Mouse (Mus musculus): Measurements from ENCODE around the gene Noxo1.
"Not testable (repeated sequence)": the region's sequence is repeated elsewhere in the genome, so short reads cannot be mapped to it uniquely, and the experiment has no call there.

Gene Noxo1

GRCm38 (mm10) chr17:24719494-24720222 lies 23.6 kb downstream of the Noxo1 start:
- peak; percentile 98 to 99 for DNase-seq (ENCODE audit: low spot score in 2 of 2)

DNA sequence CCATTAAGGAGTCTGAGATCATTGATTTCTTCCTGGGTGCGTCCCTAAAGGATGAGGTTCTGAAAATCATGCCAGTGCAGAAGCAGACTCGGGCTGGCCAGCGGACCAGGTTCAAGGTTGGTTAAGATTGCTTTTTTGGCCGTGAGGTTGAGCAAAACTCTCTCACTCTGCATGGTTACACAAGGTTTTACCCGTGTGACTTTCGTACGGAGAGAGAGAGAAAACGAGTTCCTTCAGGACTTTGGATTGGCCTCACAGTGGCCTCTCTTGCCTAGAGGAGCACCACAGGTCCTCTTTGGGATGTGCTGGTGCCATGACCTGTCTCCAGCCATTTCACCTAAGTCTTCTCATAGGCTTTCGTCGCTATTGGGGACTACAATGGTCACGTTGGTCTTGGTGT lies 24.6 kb downstream of the Noxo1 start:
- not testable (repeated sequence) for DNase-seq (ENCODE audit: low spot score in 2 of 2)

DNA sequence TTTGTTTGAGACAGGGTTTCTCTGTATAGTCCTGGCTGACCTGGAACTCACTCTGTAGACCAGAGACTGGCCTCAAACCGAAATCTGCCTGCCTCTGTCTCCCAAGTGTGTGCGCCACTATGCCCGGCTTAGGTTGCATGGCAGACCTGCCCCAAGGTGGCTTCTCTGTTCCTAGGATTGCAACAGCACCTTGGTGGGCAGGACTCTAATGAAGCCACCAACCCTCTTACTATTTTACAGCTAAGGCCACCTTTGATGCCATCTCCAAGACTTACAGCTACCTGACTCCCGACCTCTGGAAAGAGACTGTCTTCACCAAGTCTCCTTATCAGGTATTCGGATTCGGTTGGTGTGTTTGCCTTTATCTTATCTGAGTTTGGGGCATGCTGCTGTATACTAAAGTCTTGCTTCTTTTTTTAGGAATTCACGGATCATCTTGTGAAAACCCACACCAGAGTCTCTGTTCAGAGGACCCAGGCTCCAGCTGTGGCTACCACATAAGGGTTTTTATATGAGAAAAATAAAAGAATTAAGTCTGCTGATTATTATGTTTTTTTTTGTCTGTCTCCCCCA lies 25.4 kb downstream of the Noxo1 start:
- DNase-seq (ENCODE audit: low spot score in 2 of 2) = not testable (repeated sequence)

GRCm38 (mm10) chr17:24722220-24722924 lies 26.3 kb downstream of the Noxo1 start:
- DNase-seq (ENCODE audit: low spot score in 2 of 2) = no peak

- DNase-seq (ENCODE audit: low spot score in 2 of 2) = no peak
Measured at GRCm38 (mm10) chr17:24723122-24723880, 27.3 kb downstream of the Noxo1 start.

- no peak for DNase-seq (ENCODE audit: low spot score in 2 of 2)
Measured at GRCm38 (mm10) chr17:24723881-24724180, 27.8 kb downstream of the Noxo1 start.

DNA sequence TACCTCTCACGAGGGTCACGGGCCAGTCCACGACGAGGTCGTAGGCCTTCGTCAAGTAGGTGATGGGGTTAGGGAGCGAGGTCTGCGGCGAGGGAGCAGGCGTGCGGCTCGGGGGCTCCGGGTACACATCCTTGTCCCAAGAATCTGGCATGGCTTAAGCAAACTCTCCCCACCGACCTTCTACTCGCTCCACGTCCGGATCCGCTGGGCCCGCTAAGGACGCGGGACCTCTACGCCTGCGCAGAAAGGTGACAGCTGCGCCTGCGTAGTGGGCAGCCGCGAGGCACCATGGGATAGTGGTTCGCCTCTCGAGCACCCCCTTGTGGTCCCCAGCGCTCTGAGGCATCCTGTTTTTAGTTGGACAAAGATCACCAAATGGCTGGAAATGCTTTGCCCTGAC lies 28.1 kb downstream of the Noxo1 start, which contains the start of gene Ndufb10:
Ndufb10 (minus strand) TSS at position 295 of the 400 bp plus-strand sequence.
- peak; percentile 92 to 97 for DNase-seq (ENCODE audit: low spot score in 2 of 2)

- DNase-seq (ENCODE audit: low spot score in 2 of 2) = no peak
Measured at GRCm38 (mm10) chr17:24725637-24726390, 29.8 kb downstream of the Noxo1 start.

DNA sequence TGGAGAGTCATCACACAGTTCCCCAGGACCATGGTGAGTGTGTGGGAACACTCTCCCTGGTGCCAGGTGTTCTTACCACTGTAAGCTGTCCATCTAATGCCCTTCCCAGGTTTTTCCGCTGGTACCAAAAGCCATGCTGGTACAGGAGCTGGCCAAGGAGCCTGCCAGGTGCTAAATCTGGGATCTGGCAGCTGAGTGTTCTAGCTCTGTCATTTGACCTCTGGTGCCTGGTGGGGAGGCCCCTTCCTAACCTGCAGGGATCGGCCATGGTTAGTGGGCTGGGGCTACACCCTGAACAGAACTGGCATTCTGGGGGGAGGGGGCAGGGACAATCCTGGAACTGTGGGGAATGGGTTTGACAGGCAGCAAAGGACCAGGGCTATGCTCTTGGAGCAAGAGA lies 31.6 kb downstream of the Noxo1 start, which contains the start of gene Rpl3l:
Rpl3l (plus strand) TSS at position 203 of the 400 bp plus-strand sequence.
- no peak for DNase-seq (ENCODE audit: low spot score in 2 of 2)

GRCm38 (mm10) chr17:24728184-24728583 lies 32.1 kb downstream of the Noxo1 start:
- DNase-seq (ENCODE audit: low spot score in 2 of 2) = no peak

- no peak for DNase-seq (ENCODE audit: low spot score in 2 of 2)
Measured at GRCm38 (mm10) chr17:24729067-24729466, 33.0 kb downstream of the Noxo1 start.

DNA sequence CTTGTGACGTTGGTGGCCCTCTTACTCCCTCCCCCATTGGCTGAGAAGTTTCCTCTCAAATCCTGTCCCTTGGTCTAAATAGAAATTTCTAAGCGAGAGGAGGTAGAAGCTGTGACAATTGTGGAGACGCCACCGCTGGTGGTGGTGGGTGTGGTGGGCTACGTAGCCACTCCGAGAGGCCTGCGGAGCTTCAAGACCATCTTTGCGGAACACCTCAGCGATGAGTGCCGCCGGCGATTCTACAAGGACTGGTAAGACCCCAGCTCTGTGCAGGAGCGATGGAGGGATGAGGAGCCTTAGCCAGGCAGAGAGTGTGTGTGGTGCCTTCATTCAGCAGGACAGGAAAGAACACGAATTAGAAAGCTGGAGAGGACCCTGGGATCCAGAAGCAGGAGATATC lies 34.8 kb downstream of the Noxo1 start:
- DNase-seq (ENCODE audit: low spot score in 2 of 2) = no peak

DNA sequence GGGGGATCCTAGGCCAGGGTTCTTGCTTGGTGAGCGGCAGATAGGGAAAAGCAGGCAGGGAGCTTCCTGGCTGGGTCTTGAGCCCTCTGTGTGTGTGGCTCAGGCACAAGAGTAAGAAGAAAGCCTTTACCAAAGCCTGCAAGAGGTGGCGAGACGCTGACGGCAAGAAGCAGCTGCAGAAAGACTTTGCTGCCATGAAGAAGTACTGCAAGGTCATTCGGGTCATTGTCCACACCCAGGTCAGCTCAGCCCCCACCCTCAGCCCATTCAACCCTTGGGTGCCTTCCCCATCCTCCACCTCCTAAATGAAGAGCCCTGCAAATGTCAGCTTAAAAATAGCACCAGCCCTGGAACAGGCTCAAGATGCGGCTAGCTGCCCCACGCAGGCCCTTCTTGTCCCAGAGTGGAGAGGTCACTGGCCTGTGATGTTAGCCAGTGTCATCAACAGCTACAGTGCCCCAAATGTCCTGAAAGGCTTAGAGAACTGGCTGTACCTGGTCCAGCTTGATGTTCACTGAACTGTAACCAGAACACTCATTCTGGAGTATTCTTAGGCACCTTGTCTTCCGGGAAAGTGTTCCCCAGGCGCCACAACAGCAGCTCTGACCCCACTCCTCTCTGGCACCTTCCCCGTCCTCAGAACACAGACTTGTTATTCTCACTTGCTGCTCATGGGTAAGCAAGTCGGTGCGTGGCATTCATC lies 36.4 kb downstream of the Noxo1 start:
- DNase-seq (ENCODE audit: low spot score in 2 of 2) = no peak

- no peak for DNase-seq (ENCODE audit: low spot score in 2 of 2)
Measured at GRCm38 (mm10) chr17:24733434-24734050, 37.5 kb downstream of the Noxo1 start.

DNA sequence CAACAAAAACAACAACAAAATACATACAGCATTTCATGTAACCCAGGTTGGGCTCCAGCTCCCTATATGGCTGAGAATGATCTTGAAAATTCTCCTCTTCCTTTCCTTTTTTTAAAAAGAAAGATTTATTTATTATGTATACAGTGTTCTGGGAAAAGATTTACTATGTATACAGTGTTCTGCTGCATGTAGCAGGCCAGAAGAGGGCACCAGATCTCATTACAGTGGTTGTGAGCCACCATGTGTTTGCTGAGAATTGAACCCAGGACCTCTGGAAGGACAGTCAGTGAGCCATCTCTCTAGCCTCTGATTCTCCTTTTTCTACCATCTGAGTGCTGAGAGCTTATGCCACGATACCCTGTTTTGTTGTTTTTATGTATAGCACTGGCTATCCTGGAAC lies 38.5 kb downstream of the Noxo1 start:
- DNase-seq (ENCODE audit: low spot score in 2 of 2) = no peak

DNA sequence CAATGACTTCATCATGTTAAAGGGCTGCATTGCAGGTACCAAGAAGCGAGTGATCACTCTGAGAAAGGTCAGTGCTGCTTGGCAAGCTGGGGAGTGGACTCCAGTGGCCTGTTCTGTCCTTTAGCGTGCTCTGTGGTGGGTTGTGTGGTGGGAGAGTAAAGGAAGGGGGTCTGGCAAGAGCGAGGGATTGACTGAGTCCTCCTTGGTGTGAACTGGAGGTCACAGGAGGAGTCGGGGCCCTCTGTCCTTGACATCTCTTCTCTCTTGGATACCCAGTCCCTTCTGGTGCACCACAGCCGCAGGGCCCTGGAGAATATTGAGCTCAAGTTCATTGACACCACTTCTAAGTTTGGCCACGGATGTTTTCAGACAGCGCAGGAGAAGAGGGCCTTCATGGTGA lies 39.4 kb downstream of the Noxo1 start:
- DNase-seq (ENCODE audit: low spot score in 2 of 2) = no peak

- DNase-seq (ENCODE audit: low spot score in 2 of 2) = peak; percentile 95 to 96
Measured at GRCm38 (mm10) chr17:24736330-24737051, 40.5 kb downstream of the Noxo1 start, which contains the start of gene Msrb1. Gene Msrb1 (plus strand): TSS chr17:24736642.

DNA sequence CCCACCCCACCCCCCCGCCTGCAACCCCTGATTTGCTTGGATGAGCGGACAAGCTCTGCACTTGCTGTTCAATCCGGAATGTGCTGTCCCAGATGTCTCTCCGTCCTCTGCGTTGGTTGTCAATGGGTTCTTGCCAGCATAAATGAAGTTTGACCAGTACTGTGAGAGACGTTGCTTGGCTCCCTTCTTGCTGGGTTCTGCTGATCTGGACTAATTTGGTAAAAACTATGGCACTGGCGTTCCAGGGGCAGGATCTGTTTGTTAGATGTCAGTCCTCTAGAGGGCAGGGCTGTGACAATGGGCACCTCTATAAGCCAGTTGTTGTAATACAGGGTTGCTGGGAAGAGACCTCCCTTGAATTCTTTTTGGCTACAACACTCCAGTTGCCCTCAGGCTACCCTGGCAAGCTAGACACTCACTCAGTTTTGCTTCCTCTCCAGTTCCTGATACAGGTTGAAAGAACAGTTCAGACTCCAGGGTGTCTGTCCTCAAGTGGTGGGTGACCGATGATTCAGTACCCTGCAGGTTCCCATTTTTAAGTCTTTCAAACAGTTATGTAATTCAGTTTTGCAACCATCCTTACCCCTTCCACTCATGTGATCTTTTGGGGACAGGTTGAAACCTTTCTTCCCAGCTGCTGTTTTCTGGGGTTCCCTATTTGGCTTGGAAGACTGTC lies 41.2 kb downstream of the Noxo1 start:
- DNase-seq (ENCODE audit: low spot score in 2 of 2) = no peak

- no peak for DNase-seq (ENCODE audit: low spot score in 2 of 2)
Measured at GRCm38 (mm10) chr17:24738238-24738637, 42.2 kb downstream of the Noxo1 start.

All from urinary bladder, postnatal 4 days (tissue).